22 mouse cellular contexts compared by ENCODE assay signal in genomic region chr6:17666024-17666423, GRCm38 (mm10). TPM values are rescaled to one million over a fixed set of nuclear protein-coding genes. Genes with fewer than 3 reads are reported as not detected.
DNase-seq lines count a peak whose midpoint lies in the region; ATAC-seq and TF ChIP-seq lines count a peak whose summit lies in the region.
"Had no signal": no experiment of that assay in that cellular context is flagged by ENCODE, and none has a peak within 500 bp of the region (broad histone marks: within the 10 kb centered on the region; RNA-seq: fewer than 3 reads in every experiment).

No protein-coding gene starts in this region.

- DNase-seq in frontal cortex, postnatal 25 days (ENCODE audit: low spot score in 2 of 2), result no peak
- DNase-seq in brain, adult 2 months (ENCODE audit: low read depth, low spot score), result peak; percentile 29
- no peak for DNase-seq in T-cell, adult 2 months (ENCODE audit: low spot score)
- DNase-seq in right cerebral cortex, adult 2 months (ENCODE audit: low spot score in 2 of 2), result no peak
- DNase-seq: adrenal gland, adult 8-10 months; adrenal gland, postnatal 14 days; adrenal gland, postnatal 36 days; cerebellum, adult 11 months; cerebellum, adult 18-20 months; cerebellum, adult 8-10 months; cerebellum, adult 9-11 months; cerebellum, postnatal 14 days; cerebellum, postnatal 36 days; embryo, embryonic 11 days had no signal

- H3K4me3 ChIP-seq in embryonic fibroblast, embryonic 13.5 days (ENCODE audit: insufficient read depth, low read length), result no peak overlapping the region
- H3K4me3 ChIP-seq: embryonic facial prominence, embryonic 13.5 days; embryonic facial prominence, embryonic 15.5 days; forebrain, embryonic 12.5 days had no signal

- no peak for TF ChIP-seq CTCF in embryonic fibroblast, embryonic 13.5 days (IDR thresholded peaks at IDR 0.05; ENCODE audit: borderline replicate concordance, insufficient read depth, low read length)

- peak; percentile 69 for ATAC-seq in frontal cortex, adult (ENCODE audit: low TSS enrichment)
- ATAC-seq: activated CD4-positive, CD25-positive, alpha-beta regulatory T cell, adult 4 months; forebrain, embryonic 14.5 days; forebrain, embryonic 16.5 days had no signal

- H3K4me1 ChIP-seq in embryonic fibroblast, embryonic 13.5 days (ENCODE audit: control insufficient read depth, insufficient read depth, low read length), result peaks cover 7% of the 10 kb centered on the region; the same call in 1 of the 2 replicates
- H3K4me1 ChIP-seq: embryonic facial prominence, embryonic 13.5 days; embryonic facial prominence, embryonic 15.5 days; forebrain, embryonic 12.5 days had no signal

- H3K27ac ChIP-seq in embryonic fibroblast, embryonic 13.5 days (ENCODE audit: insufficient read depth, low read length), result peak overlapping the region; percentile 88
- H3K27ac ChIP-seq: embryonic facial prominence, embryonic 13.5 days; embryonic facial prominence, embryonic 15.5 days; forebrain, embryonic 12.5 days had no signal

- TF ChIP-seq POLR2A in embryonic fibroblast, embryonic 13.5 days (IDR thresholded peaks at IDR 0.05; ENCODE audit: low read depth, low read length), result no peak

RNA-seq across cellular contexts. Expression of gene St7, which starts 26.7 kb away (rescaled TPM):
- 20.0 and 23.0 TPM in 2 replicates for polyA plus RNA-seq in embryonic fibroblast, embryonic 13.5 days (2011; ENCODE audit: insufficient read length, low read depth, missing spikeins)

RNA-seq across cellular contexts. Expression of gene Capza2, which starts 30.0 kb away (rescaled TPM):
- 271 and 367 TPM in 2 replicates for polyA plus RNA-seq in embryonic fibroblast, embryonic 13.5 days (2011; ENCODE audit: insufficient read length, low read depth, missing spikeins)
